Comparison of ENCODE assay signal across 15 mouse cellular contexts in genomic region chr14:59525843-59526242, GRCm38 (mm10).
"Had no signal": no experiment of that assay in that cellular context is flagged by ENCODE, and none has a peak within 500 bp of the region (broad histone marks: within the 10 kb centered on the region; RNA-seq: fewer than 3 reads in every experiment).

No protein-coding gene starts in this region.

- H3K9me3 ChIP-seq: limb, embryonic 10.5 days; limb, embryonic 13.5 days; liver, embryonic 12.5 days; liver, embryonic 15.5 days; megakaryocyte, embryonic 14.5 days had no signal

- H3K27ac ChIP-seq: limb, embryonic 10.5 days; limb, embryonic 13.5 days; liver, embryonic 12.5 days; liver, embryonic 15.5 days had no signal

- H3K4me2 ChIP-seq: limb, embryonic 13.5 days; liver, embryonic 12.5 days; liver, embryonic 15.5 days; midbrain, embryonic 11.5 days had no signal

- H3K27me3 ChIP-seq: limb, embryonic 13.5 days; liver, embryonic 12.5 days; liver, embryonic 15.5 days; megakaryocyte, embryonic 14.5 days had no signal

- H3K9ac ChIP-seq: limb, embryonic 13.5 days; liver, embryonic 12.5 days; liver, embryonic 15.5 days had no signal

- H3K36me3 ChIP-seq: limb, embryonic 10.5 days; limb, embryonic 13.5 days had no signal

- H3K4me1 ChIP-seq: limb, embryonic 10.5 days; limb, embryonic 13.5 days; liver, embryonic 15.5 days had no signal

- H3K4me3 ChIP-seq: limb, embryonic 10.5 days; limb, embryonic 13.5 days; liver, embryonic 12.5 days; liver, embryonic 15.5 days; megakaryocyte, embryonic 14.5 days had no signal

- DNase-seq: kidney, adult 18-20 months; kidney, adult 9 months; kidney, postnatal 14 days; kidney, postnatal 4 days; liver; midbrain, embryonic 14.5 days; thymus, postnatal 25 days had no signal

- ATAC-seq: inflammation-experienced regulatory T-cells, adult 6 months; intestine, embryonic 16.5 days; liver, embryonic 12.5 days had no signal
